Mouse (Mus musculus): ENCODE measurements at regions not wholly inside any gene's neighbourhood (a gene's known extent, or its start where the extent isn't known, plus 50 kb on each side); places are given as distances from the start of the nearest gene placed in this dataset.
"Not testable (repeated sequence)": the region's sequence is repeated elsewhere in the genome, so short reads cannot be mapped to it uniquely, and the experiment has no call there.

DNA sequence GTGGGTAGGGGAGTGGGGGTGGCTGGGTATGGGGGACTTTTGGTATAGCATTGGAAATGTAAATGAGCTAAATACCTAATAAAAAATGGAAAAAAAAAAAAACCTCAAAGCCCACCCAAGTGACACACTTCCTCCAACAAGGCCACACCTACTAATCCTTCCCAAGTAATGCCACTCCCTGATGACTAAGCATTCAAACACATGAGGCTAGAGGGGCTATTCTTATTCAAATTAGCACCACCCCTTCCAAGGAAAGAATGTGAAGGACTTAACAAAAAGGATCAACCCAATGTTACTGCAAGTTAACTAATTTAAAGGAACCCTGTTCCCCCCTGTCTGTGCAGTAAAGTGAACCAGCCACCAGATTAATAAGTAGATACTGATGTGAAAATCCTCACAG, 53.7 kb upstream of the Spata13 start:
- in situ Hi-C loops (cut with MboI, MseI), result not testable (repeated sequence)
